11 mouse cellular contexts compared by ENCODE assay signal in genomic region chr14:25665314-25665970, GRCm38 (mm10). TPM values are rescaled to one million over a fixed set of nuclear protein-coding genes. Genes with fewer than 3 reads are reported as not detected.
DNase-seq lines count a peak whose midpoint lies in the region; ATAC-seq lines count a peak whose summit lies in the region.
"Had no signal": no experiment of that assay in that cellular context is flagged by ENCODE, and none has a peak within 500 bp of the region (broad histone marks: within the 10 kb centered on the region; RNA-seq: fewer than 3 reads in every experiment).

No protein-coding gene starts in this region.

- H3K9ac ChIP-seq in hindbrain, embryonic 14.5 days, result no peak overlapping the region; the same call in 1 of the 2 replicates
- H3K9ac ChIP-seq in neural tube, embryonic 15.5 days (replicated peaks), result no peak overlapping the region
- H3K9ac ChIP-seq: stomach, embryonic 15.5 days had no signal

- H3K9me3 ChIP-seq in hindbrain, embryonic 14.5 days (ENCODE audit: control insufficient read depth, low read length), result no peaks in the 10 kb centered on the region
- H3K9me3 ChIP-seq in neural tube, embryonic 15.5 days (replicated peaks), result no peaks in the 10 kb centered on the region
- H3K9me3 ChIP-seq: stomach, embryonic 15.5 days had no signal

- peak overlapping the region; percentile 12 for H3K27ac ChIP-seq in hindbrain, embryonic 14.5 days
- H3K27ac ChIP-seq in neural tube, embryonic 15.5 days (replicated peaks), result peak overlapping the region; percentile 51
- H3K27ac ChIP-seq: stomach, embryonic 15.5 days had no signal

- WGBS in hindbrain, embryonic 14.5 days, result 67% methylated on average over 19 of the region's 19 CpGs
- WGBS in neural tube, embryonic 15.5 days, result 66% methylated on average over 19 of the region's 19 CpGs

- no peaks in the 10 kb centered on the region for H3K4me1 ChIP-seq in hindbrain, embryonic 14.5 days (replicated peaks; ENCODE audit: control insufficient read depth, insufficient read depth, low read length)
- peaks cover 6% of the 10 kb centered on the region; the same call in 1 of the 2 replicates for H3K4me1 ChIP-seq in neural tube, embryonic 15.5 days
- H3K4me1 ChIP-seq: stomach, embryonic 15.5 days had no signal

- H3K4me3 ChIP-seq in hindbrain, embryonic 14.5 days (replicated peaks; ENCODE audit: low read length), result no peak overlapping the region
- no peak overlapping the region for H3K4me3 ChIP-seq in neural tube, embryonic 15.5 days (replicated peaks)
- H3K4me3 ChIP-seq: stomach, embryonic 15.5 days had no signal

- no peak overlapping the region for H3K4me2 ChIP-seq in hindbrain, embryonic 14.5 days (replicated peaks)
- no peak overlapping the region for H3K4me2 ChIP-seq in neural tube, embryonic 15.5 days
- H3K4me2 ChIP-seq: stomach, embryonic 15.5 days had no signal

- H3K27me3 ChIP-seq in hindbrain, embryonic 14.5 days (ENCODE audit: control insufficient read depth, insufficient read depth, low read length), result no peaks in the 10 kb centered on the region
- H3K27me3 ChIP-seq in neural tube, embryonic 15.5 days (replicated peaks), result no peaks in the 10 kb centered on the region
- H3K27me3 ChIP-seq: stomach, embryonic 15.5 days had no signal

- DNase-seq in cerebellum, postnatal 14 days, result peak; percentile 38 to 51
- peak; percentile 42 to 44 for DNase-seq in layer of hippocampus, postnatal 25 days (ENCODE audit: extremely low spot score in 1 of 2, low spot score in 1 of 2)
- no peak for DNase-seq in layer of hippocampus, adult 8-10 months (ENCODE audit: low spot score in 2 of 2)
- no peak for DNase-seq in hindbrain, embryonic 14.5 days (ENCODE audit: low spot score)
- no peak for DNase-seq in left cerebral cortex, postnatal 25 days (ENCODE audit: low spot score in 2 of 2)
- DNase-seq: lung, adult 18-20 months had no signal

- H3K36me3 ChIP-seq in hindbrain, embryonic 14.5 days (replicated peaks; ENCODE audit: control insufficient read depth, insufficient read depth), result peaks cover 70% of the 10 kb centered on the region
- peaks cover 53% of the 10 kb centered on the region for H3K36me3 ChIP-seq in neural tube, embryonic 15.5 days

- intact Hi-C loops in left cerebral cortex, postnatal 25 days (cut with DNase I), result no loop called here

- ATAC-seq in cerebellum, adult (ENCODE audit: insufficient number of reproducible peaks, low FRiP score, low TSS enrichment), result no peak
- no peak for ATAC-seq in hindbrain, embryonic 14.5 days (ENCODE audit: low FRiP score)
- ATAC-seq in neural tube, embryonic 15.5 days (ENCODE audit: low FRiP score), result no peak; the same call in 1 of the 2 replicates
- ATAC-seq in inflammation-experienced regulatory T-cells, adult 6 months, result no peak
- ATAC-seq: intestine, embryonic 16.5 days had no signal

RNA-seq across cellular contexts. Expression of gene Ppif, which starts 28.5 kb away (rescaled TPM):
- 10 to 100 TPM; 26.0 to 27.7 TPM for total RNA-seq in layer of hippocampus, postnatal 25 days (2021)
- 10 to 100 TPM; 25.5 to 30.6 (median 27.9) TPM for total RNA-seq in layer of hippocampus, adult 8-10 months (2022)
- polyA plus RNA-seq in hindbrain, embryonic 14.5 days (2014; fragmentation: Nextera tagmentation; extraction: Ambion mirVana), result 29.5 and 31.8 TPM in 2 replicates
- 38.0 and 42.9 TPM in 2 replicates for polyA plus RNA-seq in neural tube, embryonic 15.5 days (2015; fragmentation: Nextera tagmentation; extraction: Ambion mirVana)
- polyA plus RNA-seq in inflammation-experienced regulatory T-cells, adult 6 months (2017; shearing (Covaris generic)), result 10 to 100 TPM; 19.9 to 30.3 (median 23.0) TPM
- total RNA-seq in left cerebral cortex, postnatal 25 days (2021), result 10 to 100 TPM; 22.5 to 22.7 TPM

Comparison
In these comparisons a context has a peak if more than half of its experiments do, and no peak if none do; other contexts are left out.
1. DNase-seq: peak in cerebellum, postnatal 14 days (2 of 2) and layer of hippocampus, postnatal 25 days (2 of 2); none in layer of hippocampus, adult 8-10 months (0 of 2), hindbrain, embryonic 14.5 days (single experiment) and left cerebral cortex, postnatal 25 days (0 of 2).